Mouse (Mus musculus): ENCODE data around the gene Cacna1g. TPM values are rescaled to one million over a fixed set of nuclear protein-coding genes. Genes with fewer than 3 reads are reported as not detected.

Gene Cacna1g
- polyA plus RNA-seq, 1 experiment from 2014 or later: 0.29 TPM

DNA sequence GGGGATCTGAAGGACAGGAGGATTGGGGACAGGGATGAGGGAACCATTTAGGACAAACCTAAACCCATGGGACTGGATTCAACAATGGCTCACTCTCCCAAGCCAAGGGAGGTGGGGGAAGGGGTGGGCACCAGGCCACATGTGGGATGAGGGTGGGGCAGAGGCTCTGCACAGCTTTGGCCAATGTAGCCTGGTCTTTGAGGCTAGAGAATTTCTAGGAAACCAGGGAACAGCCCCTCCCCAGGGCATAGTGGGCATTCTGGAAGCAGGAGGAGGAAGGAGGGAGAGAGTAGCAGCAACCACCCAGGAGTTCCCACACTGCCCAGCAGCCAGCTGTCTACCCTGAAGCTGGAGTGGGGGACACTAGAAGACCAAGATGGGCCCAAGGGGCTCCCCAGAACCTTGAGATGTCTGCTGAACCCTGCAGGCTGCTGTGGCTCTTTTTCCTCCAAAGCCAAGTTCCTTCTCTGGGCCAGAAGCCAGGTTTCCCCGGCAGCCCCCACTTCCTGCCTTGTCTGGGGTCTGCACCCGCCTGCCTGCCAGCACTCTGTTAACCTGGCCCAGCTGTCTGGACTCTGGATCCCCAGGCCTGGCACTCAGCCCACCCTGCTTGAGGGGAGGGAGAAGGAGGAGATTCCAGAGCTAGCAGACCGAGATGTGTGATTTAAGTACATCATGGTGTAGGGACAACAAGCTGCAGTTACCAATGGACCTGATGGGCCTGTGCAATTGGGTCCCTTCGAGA, 45.7 kb downstream of the Cacna1g start:
- H3K4me1 ChIP-seq (ENCODE audit: insufficient read depth): peaks cover 5% of the 10 kb centered on the region
- H3K27me3 ChIP-seq (ENCODE audit: insufficient read depth, low read length): peaks cover 8% of the 10 kb centered on the region; the same call in 1 of the 2 replicates
- DNase-seq: peak; percentile 62
- no peak overlapping the region for H3K9ac ChIP-seq (replicated peaks)
- TF ChIP-seq EP300 (IDR thresholded peaks at IDR 0.05; ENCODE audit: low read depth): no peak
- no peak for TF ChIP-seq CTCF (IDR thresholded peaks at IDR 0.05; ENCODE audit: low read depth)
- no peak overlapping the region for H3K4me2 ChIP-seq (ENCODE audit: low read depth, low read length)
- WGBS (ENCODE audit: insufficient replicate concordance): 16% methylated on average over 4 of the region's 4 CpGs
- no peaks in the 10 kb centered on the region for H3K36me3 ChIP-seq (replicated peaks; ENCODE audit: insufficient read depth, low read length)
- ATAC-seq: no peak
- H3K9me3 ChIP-seq (ENCODE audit: low read length): no peaks in the 10 kb centered on the region
- no peak overlapping the region for H3K4me3 ChIP-seq (ENCODE audit: low read depth, low read length)
- no peak overlapping the region for H3K27ac ChIP-seq (ENCODE audit: low read depth)

DNA sequence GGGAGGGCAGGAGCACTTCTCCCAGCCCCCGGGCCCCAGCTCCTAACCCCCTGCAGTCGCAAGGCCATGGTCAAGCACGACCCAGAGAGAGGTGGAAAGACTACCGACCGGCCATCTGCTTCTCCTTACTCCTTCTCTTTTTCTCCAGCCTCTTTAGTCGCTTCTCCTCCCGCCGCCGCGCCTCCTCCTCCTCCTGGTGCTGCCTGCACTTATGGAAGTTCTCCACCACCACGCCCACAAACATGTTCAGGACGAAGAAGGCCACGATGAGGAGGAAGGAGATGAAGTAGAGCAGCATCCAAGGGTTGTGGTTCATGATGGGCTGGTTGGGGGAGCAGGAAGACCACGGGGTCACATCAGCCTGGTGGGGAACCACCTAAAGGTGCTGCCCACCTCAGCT, 48.3 kb downstream of the Cacna1g start:
- H3K27me3 ChIP-seq (ENCODE audit: insufficient read depth, low read length): peaks cover 3% of the 10 kb centered on the region; the same call in 1 of the 2 replicates
- H3K36me3 ChIP-seq (replicated peaks; ENCODE audit: insufficient read depth, low read length): no peaks in the 10 kb centered on the region
- H3K9ac ChIP-seq (replicated peaks): no peak overlapping the region
- peaks cover 5% of the 10 kb centered on the region for H3K4me1 ChIP-seq (ENCODE audit: insufficient read depth)
- H3K9me3 ChIP-seq (ENCODE audit: low read length): no peaks in the 10 kb centered on the region
- no peak overlapping the region for H3K4me2 ChIP-seq (ENCODE audit: low read depth, low read length)
- WGBS (ENCODE audit: insufficient replicate concordance): 53% methylated on average over 13 of the region's 14 CpGs
- TF ChIP-seq EP300 (IDR thresholded peaks at IDR 0.05; ENCODE audit: low read depth): no peak
- TF ChIP-seq CTCF (IDR thresholded peaks at IDR 0.05; ENCODE audit: low read depth): no peak
- H3K4me3 ChIP-seq (ENCODE audit: low read depth, low read length): no peak overlapping the region
- no peak overlapping the region for H3K27ac ChIP-seq (ENCODE audit: low read depth)
- ATAC-seq (no peak), DNase-seq (no peak)

DNA sequence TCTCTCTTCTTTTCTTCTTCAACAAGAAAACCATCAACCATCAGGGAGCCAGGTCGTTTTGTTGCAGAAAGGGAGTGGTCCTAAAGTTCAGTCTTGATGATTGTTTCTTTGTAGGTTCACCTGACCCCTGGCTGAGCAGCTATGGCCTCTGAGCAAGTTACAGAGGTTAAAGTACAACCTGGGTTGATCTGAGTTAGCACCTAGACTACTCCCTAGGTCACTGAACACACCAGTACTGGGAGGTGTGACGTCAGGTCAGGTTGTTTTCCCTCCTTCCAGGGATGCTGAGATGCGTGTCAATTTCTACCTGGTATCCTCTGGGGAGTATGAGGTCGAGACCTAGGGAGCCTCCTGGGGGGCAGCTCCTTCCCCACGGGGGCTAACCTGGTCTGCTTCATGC, 48.8 kb downstream of the Cacna1g start:
- H3K27ac ChIP-seq (ENCODE audit: low read depth): no peak overlapping the region
- H3K9ac ChIP-seq (replicated peaks): no peak overlapping the region
- peaks cover 5% of the 10 kb centered on the region for H3K4me1 ChIP-seq (ENCODE audit: insufficient read depth)
- H3K4me2 ChIP-seq (ENCODE audit: low read depth, low read length): no peak overlapping the region
- WGBS (ENCODE audit: insufficient replicate concordance): 42% methylated on average over 5 of the region's 5 CpGs
- no peak overlapping the region for H3K4me3 ChIP-seq (ENCODE audit: low read depth, low read length)
- 0 out of 2 replicates have a peak, but pooled peaks have one; percentile 29 for ATAC-seq
- TF ChIP-seq EP300 (IDR thresholded peaks at IDR 0.05; ENCODE audit: low read depth): no peak
- no peak for DNase-seq
- peaks cover 3% of the 10 kb centered on the region; the same call in 1 of the 2 replicates for H3K27me3 ChIP-seq (ENCODE audit: insufficient read depth, low read length)
- no peaks in the 10 kb centered on the region for H3K9me3 ChIP-seq (ENCODE audit: low read length)
- H3K36me3 ChIP-seq (replicated peaks; ENCODE audit: insufficient read depth, low read length): no peaks in the 10 kb centered on the region

DNA sequence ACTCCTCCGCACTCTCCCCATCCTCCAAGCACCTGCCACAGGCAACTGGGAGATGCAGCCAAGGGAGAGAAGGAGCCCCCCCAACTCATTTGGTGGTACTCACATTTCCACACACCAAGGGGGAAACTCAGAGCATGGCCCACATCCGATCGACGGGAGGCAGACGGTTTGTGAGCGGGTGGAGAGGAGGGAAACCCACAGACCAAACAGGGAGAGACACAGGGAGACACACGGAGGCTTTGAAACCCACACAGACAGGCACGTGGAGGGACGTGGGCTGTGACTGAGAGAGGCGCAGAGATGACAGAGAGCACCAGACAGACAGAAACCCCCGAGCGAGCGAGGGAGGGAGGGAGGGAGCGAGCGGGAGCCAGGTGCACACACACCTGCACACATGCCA, 49.6 kb downstream of the Cacna1g start:
- no peak for TF ChIP-seq EP300 (IDR thresholded peaks at IDR 0.05; ENCODE audit: low read depth)
- no peak for TF ChIP-seq CTCF (IDR thresholded peaks at IDR 0.05; ENCODE audit: low read depth)
- DNase-seq (no peak), ATAC-seq (no peak)
- Histone ChIP-seq H3K9me3 (ENCODE audit: low read length) (no peaks in the 10 kb centered on the region), H3K9ac (replicated peaks) (no peak overlapping the region), H3K4me3 (ENCODE audit: low read depth, low read length) (no peak overlapping the region), H3K27ac (ENCODE audit: low read depth) (no peak overlapping the region), H3K4me2 (ENCODE audit: low read depth, low read length) (no peak overlapping the region), H3K36me3 (replicated peaks; ENCODE audit: insufficient read depth, low read length) (no peaks in the 10 kb centered on the region), H3K4me1 (ENCODE audit: insufficient read depth) (peaks cover 5% of the 10 kb centered on the region), H3K27me3 (ENCODE audit: insufficient read depth, low read length) (peaks cover 3% of the 10 kb centered on the region; the same call in 1 of the 2 replicates)
- 38% methylated on average over 15 of the region's 15 CpGs for WGBS (ENCODE audit: insufficient replicate concordance)

DNA sequence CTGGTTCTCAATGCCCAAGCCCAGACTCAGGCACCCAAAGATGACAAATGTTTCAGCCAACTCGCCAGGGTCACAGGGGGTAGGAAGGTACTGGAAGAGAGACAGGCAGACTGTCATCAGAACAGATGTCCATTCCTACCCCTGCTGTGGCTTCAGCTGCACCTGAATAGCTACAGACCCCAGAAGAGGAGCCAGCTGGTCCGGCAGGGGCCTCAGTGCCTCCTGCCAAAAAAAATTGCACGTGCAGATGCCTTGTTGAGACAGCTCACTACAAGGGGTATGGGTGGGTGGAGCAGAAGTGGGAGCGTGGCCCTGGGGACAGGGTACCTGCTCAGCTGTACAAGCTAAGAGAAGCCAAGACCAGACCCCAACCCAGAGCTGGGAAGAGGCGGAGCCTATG, 50.1 kb downstream of the Cacna1g start:
- H3K4me1 ChIP-seq (ENCODE audit: insufficient read depth): peaks cover 5% of the 10 kb centered on the region
- no peak overlapping the region for H3K4me2 ChIP-seq (ENCODE audit: low read depth, low read length)
- H3K27ac ChIP-seq (ENCODE audit: low read depth): no peak overlapping the region
- DNase-seq: no peak
- peaks cover 3% of the 10 kb centered on the region; the same call in 1 of the 2 replicates for H3K27me3 ChIP-seq (ENCODE audit: insufficient read depth, low read length)
- H3K36me3 ChIP-seq (replicated peaks; ENCODE audit: insufficient read depth, low read length): no peaks in the 10 kb centered on the region
- H3K9ac ChIP-seq (replicated peaks): no peak overlapping the region
- ATAC-seq: no peak
- WGBS (ENCODE audit: insufficient replicate concordance): 53% methylated on average over 5 of the region's 5 CpGs
- H3K4me3 ChIP-seq (ENCODE audit: low read depth, low read length): no peak overlapping the region
- H3K9me3 ChIP-seq (ENCODE audit: low read length): no peaks in the 10 kb centered on the region
- no peak for TF ChIP-seq EP300 (IDR thresholded peaks at IDR 0.05; ENCODE audit: low read depth)

DNA sequence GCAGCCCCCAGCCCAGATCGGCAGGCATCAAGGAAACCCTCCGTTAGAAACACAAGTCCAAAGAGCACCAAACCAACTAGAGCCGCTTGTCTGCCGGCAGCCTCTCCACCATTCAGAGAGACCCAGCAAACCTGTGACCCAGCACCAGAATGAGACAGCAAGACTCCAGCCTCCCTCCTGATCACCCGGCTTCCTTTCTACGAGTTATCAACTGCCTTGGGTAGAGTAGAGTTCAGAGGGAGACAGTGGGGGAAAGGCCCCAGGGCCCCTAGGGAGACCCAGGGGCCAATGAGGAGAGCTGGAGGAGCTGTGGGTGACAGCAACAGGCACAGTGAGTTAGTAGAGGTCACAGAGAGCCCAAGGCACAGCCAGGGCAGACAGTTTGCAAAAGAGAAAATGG, 53.0 kb downstream of the Cacna1g start:
- H3K9me3 ChIP-seq (ENCODE audit: low read length): no peaks in the 10 kb centered on the region
- no peak overlapping the region for H3K4me2 ChIP-seq (ENCODE audit: low read depth, low read length)
- H3K9ac ChIP-seq (replicated peaks): no peak overlapping the region
- TF ChIP-seq CTCF (IDR thresholded peaks at IDR 0.05; ENCODE audit: low read depth) (no peak), EP300 (IDR thresholded peaks at IDR 0.05; ENCODE audit: low read depth) (no peak)
- H3K36me3 ChIP-seq (replicated peaks; ENCODE audit: insufficient read depth, low read length): no peaks in the 10 kb centered on the region
- DNase-seq: no peak
- WGBS (ENCODE audit: insufficient replicate concordance): 55% methylated on average over 6 of the region's 6 CpGs
- no peaks in the 10 kb centered on the region for H3K4me1 ChIP-seq (ENCODE audit: insufficient read depth)
- H3K4me3 ChIP-seq (ENCODE audit: low read depth, low read length): no peak overlapping the region
- H3K27me3 ChIP-seq (ENCODE audit: insufficient read depth, low read length): peaks cover 9% of the 10 kb centered on the region; the same call in 1 of the 2 replicates
- no peak overlapping the region for H3K27ac ChIP-seq (ENCODE audit: low read depth)
- no peak for ATAC-seq

Measured in liver, postnatal 0 days (tissue).